Mouse (Mus musculus) midbrain, embryonic 11.5 days (tissue): ENCODE data around the gene Btbd35f1. TPM values are rescaled to one million over a fixed set of nuclear protein-coding genes. Genes with fewer than 3 reads are reported as not detected.
"Not testable (repeated sequence)": the region's sequence is repeated elsewhere in the genome, so short reads cannot be mapped to it uniquely, and the experiment has no call there.

Experiments
- ATAC-seq: fragments of 200-750 bp; cut with Nextera tagmentation; 2 replicates; pipeline ENCODE4 v1.8.0; 2017; ENCODE audit warnings: moderate TSS enrichment, moderate library complexity; ENCODE audit not compliant: low FRiP score
- DNase-seq: peaks from one replicate; pipeline ENCODE4 v3.0.0; 2015; ENCODE audit warnings: low spot score; ENCODE audit errors: missing footprints
- H3K27ac ChIP-seq: fragments of 300-500 bp; sonication (generic); 2 replicates; pipeline ENCODE4 v1.5.1; 2014; ENCODE audit warnings: low read depth, low read length
- H3K27me3 ChIP-seq: fragments of 300-500 bp; sonication (generic); 2 replicates; pipeline ENCODE4 v1.6.1; 2014; ENCODE audit warnings: mild to moderate bottlenecking, low read length, moderate library complexity, mixed read lengths; ENCODE audit not compliant: control insufficient read depth, insufficient read depth
- H3K36me3 ChIP-seq: fragments of 300-500 bp; sonication (generic); 2 replicates; pipeline ENCODE4 v1.6.1; 2014; ENCODE audit warnings: mild to moderate bottlenecking, low read length, moderate library complexity, mixed read lengths; ENCODE audit not compliant: control insufficient read depth, insufficient read depth
- H3K4me1 ChIP-seq: fragments of 300-500 bp; sonication (generic); 2 replicates; pipeline ENCODE4 v1.6.1; 2014; ENCODE audit warnings: low read length; ENCODE audit not compliant: control insufficient read depth, insufficient read depth
- H3K4me2 ChIP-seq: fragments of 300-500 bp; sonication (generic); 2 replicates; pipeline ENCODE4 v1.6.1; 2014; ENCODE audit warnings: mild to moderate bottlenecking, moderate library complexity
- H3K4me3 ChIP-seq: fragments of 300-500 bp; sonication (generic); 2 replicates; pipeline ENCODE4 v1.5.1; 2014; ENCODE audit warnings: low read depth, low read length
- H3K9ac ChIP-seq: fragments of 300-500 bp; sonication (generic); 2 replicates; pipeline ENCODE4 v1.6.1; 2014; ENCODE audit warnings: low read length
- H3K9me3 ChIP-seq: fragments of 300-500 bp; sonication (generic); 2 replicates; pipeline ENCODE4 v1.6.1; 2016; ENCODE audit warnings: low read length; ENCODE audit not compliant: control insufficient read depth
- WGBS: fragments of 180-500 bp; shearing (Covaris S2); extraction: QIAGEN DNeasy Blood & Tissue Kit; methylation state at CpG from one replicate; pipeline ENCODE4 v1.1.7; 2014; 5-methylcytosine and 5-hydroxymethylcytosine counted together
- polyA plus RNA-seq: library from polyadenylated mRNA; unstranded; fragments of >200 nt; fragmentation: Nextera tagmentation; extraction: Ambion mirVana; gene quantifications from 2 replicates; pipeline ENCODE4 v1.2.1, GENCODE M21; 2014

Btbd35f1 gene
- not detected in 2 replicates for polyA plus RNA-seq

GRCm38 (mm10) chrX:32559755-32560154 is at the start of gene Btbd35f1:
TSS of gene Btbd35f1 (plus strand) at chrX:32560055.
- not testable (repeated sequence) for H3K9ac ChIP-seq, DNase-seq, H3K4me3 ChIP-seq, ATAC-seq, H3K9me3 ChIP-seq, H3K27ac ChIP-seq, H3K4me2 ChIP-seq, H3K27me3 ChIP-seq, H3K4me1 ChIP-seq, H3K36me3 ChIP-seq
- no CpG with 5 or more reads among the region's 3 CpGs for WGBS

- not testable (repeated sequence) for H3K4me3 ChIP-seq, H3K4me1 ChIP-seq, H3K27me3 ChIP-seq, ATAC-seq, H3K27ac ChIP-seq, H3K4me2 ChIP-seq, H3K36me3 ChIP-seq, H3K9ac ChIP-seq, H3K9me3 ChIP-seq, DNase-seq
- WGBS, result 91% methylated on average over 1 of the region's 1 CpGs
Measured at GRCm38 (mm10) chrX:32590878-32591542, 31.2 kb downstream of the Btbd35f1 start.

- H3K9me3 ChIP-seq, ATAC-seq, H3K36me3 ChIP-seq, H3K4me1 ChIP-seq, DNase-seq, H3K4me3 ChIP-seq, H3K4me2 ChIP-seq, H3K27ac ChIP-seq, H3K9ac ChIP-seq, H3K27me3 ChIP-seq: not testable (repeated sequence)
- WGBS, result 91% methylated on average over 1 of the region's 2 CpGs
Measured at GRCm38 (mm10) chrX:32601008-32601407, 41.2 kb downstream of the Btbd35f1 start.

DNA sequence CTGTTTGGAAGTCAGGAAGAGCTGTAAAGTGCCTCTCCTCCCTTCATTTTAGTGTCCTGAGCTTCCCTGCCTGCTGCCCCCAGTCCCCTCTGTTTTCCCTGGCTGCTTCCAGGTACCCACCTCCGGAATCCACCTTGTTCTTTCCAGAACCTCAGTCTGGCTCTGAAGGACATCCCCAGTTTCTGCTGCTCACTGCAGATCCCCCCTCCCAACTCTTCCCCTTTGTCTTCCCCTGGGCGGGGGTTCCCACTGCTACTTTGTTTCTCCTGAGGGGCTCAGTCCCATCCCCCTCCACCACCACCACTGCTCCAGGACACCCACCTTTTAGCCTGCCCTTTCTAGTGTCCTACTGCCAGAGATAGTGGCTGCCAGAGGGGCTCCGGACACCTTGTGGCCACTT is 41.6 kb downstream of the Btbd35f1 start:
- not testable (repeated sequence) for H3K4me1 ChIP-seq, H3K4me2 ChIP-seq, DNase-seq, H3K9me3 ChIP-seq, H3K27me3 ChIP-seq, H3K36me3 ChIP-seq, H3K4me3 ChIP-seq, H3K27ac ChIP-seq, H3K9ac ChIP-seq, ATAC-seq
- WGBS, result 88% methylated on average over 3 of the region's 3 CpGs

Other genes with a start within 250 kb of the Btbd35f1 start
- not detected in 2 replicates for gene Gm5926, start 90.7 kb downstream of the Btbd35f1 start, polyA plus RNA-seq
- gene Btbd35f21, start 166.1 kb downstream of the Btbd35f1 start, polyA plus RNA-seq, result not detected in 2 replicates